Mouse (Mus musculus) cerebellum, adult (tissue): ENCODE results near the gene Gfra4.

Experiments used
- ATAC-seq: cut with Nextera tagmentation; 2 replicates; pipeline ENCODE4 v1.9.2; 2017; ENCODE audit warnings: mild to moderate bottlenecking, moderate library complexity, mixed read lengths; ENCODE audit not compliant: insufficient number of reproducible peaks, low FRiP score, low TSS enrichment

Gene Gfra4

DNA sequence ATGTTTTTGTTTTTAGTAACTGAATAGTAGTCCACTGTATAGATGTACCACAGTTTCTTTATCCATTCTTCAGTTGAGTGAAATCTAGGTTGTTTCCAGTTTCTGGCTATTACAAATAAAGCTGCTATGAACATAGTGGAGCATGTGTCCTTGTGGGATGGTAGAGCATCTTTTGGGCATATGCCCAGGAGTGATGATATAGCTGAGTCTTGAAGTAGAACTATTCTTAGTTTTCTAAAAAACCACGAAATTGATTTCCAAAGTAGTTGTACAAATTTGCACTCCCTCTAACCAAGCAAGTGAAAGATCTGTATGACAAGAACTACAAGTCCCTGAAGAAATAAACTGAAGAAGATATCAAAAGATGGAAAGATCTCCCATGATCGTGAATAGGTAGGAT is 50.1 kb downstream of the Gfra4 start:
- ATAC-seq: no peak
